Mouse (Mus musculus) heart, adult 2 months (tissue): ENCODE results near the gene Zfp131.

Experiments
- CTCF ChIP-seq: fragments of 200-600 bp; IDR thresholded peaks from 2 replicates; pipeline ENCODE4 v1.8.1; 2022; ENCODE audit warnings: antibody characterized with exemption, mild to moderate bottlenecking, moderate library complexity
- POLR2A ChIP-seq: fragments of 200-500 bp; IDR thresholded peaks from 2 replicates; pipeline ENCODE4 v1.6.1; 2011; ENCODE audit warnings: mild to moderate bottlenecking, low read depth, low read length, control low read depth; ENCODE audit not compliant: insufficient read depth

GRCm38 (mm10) chr13:119789851-119790717 is 605 bp downstream of the Zfp131 start:
- TF ChIP-seq CTCF (no peak), POLR2A (no peak)
